Mouse (Mus musculus): ENCODE results near the gene Wdr46. TPM values are rescaled to one million over a fixed set of nuclear protein-coding genes. Genes with fewer than 3 reads are reported as not detected.

Gene Wdr46
- polyA plus RNA-seq, 1 experiment from 2014 or later: 18.9 TPM

- no peaks in the 10 kb centered on the region for H3K27me3 ChIP-seq (ENCODE audit: control insufficient read depth, insufficient read depth, low read length)
- peak overlapping the region; percentile 58 for H3K4me2 ChIP-seq (ENCODE audit: low read depth, low read length)
- peak overlapping the region; percentile 78 for H3K27ac ChIP-seq (ENCODE audit: low read depth, low read length)
- peak; percentile 1; the same call in 1 of the 2 replicates for ATAC-seq (ENCODE audit: low read depth)
- H3K4me1 ChIP-seq (ENCODE audit: control insufficient read depth, insufficient read depth, low read length): peaks cover 14% of the 10 kb centered on the region; the same call in 1 of the 2 replicates
- H3K9me3 ChIP-seq (ENCODE audit: control insufficient read depth, low read length): no peaks in the 10 kb centered on the region
- peaks cover 26% of the 10 kb centered on the region for H3K36me3 ChIP-seq (ENCODE audit: control insufficient read depth, insufficient read depth, low read length)
- H3K9ac ChIP-seq (replicated peaks; ENCODE audit: low read depth, low read length): peak overlapping the region; percentile 84
- peak overlapping the region; percentile 83 for H3K4me3 ChIP-seq (ENCODE audit: low read depth, low read length)
- 2% methylated on average over 14 of the region's 14 CpGs for WGBS
Measured at GRCm38 (mm10) chr17:33909869-33910250, 30.6 kb upstream of the Wdr46 start.

- Histone ChIP-seq H3K4me3 (ENCODE audit: low read depth, low read length) (peak overlapping the region; percentile 83; the same call in 1 of the 2 replicates), H3K4me1 (ENCODE audit: control insufficient read depth, insufficient read depth, low read length) (peaks cover 14% of the 10 kb centered on the region; the same call in 1 of the 2 replicates), H3K27me3 (ENCODE audit: control insufficient read depth, insufficient read depth, low read length) (no peaks in the 10 kb centered on the region), H3K27ac (ENCODE audit: low read depth, low read length) (no peak overlapping the region), H3K9ac (replicated peaks; ENCODE audit: low read depth, low read length) (peak overlapping the region; percentile 84; the same call in 1 of the 2 replicates), H3K4me2 (ENCODE audit: low read depth, low read length) (peak overlapping the region; percentile 58), H3K36me3 (ENCODE audit: control insufficient read depth, insufficient read depth, low read length) (peaks cover 26% of the 10 kb centered on the region), H3K9me3 (ENCODE audit: control insufficient read depth, low read length) (no peaks in the 10 kb centered on the region)
- 60% methylated on average over 11 of the region's 11 CpGs for WGBS
- no peak for ATAC-seq (ENCODE audit: low read depth)
Measured at GRCm38 (mm10) chr17:33910346-33911051, 30.0 kb upstream of the Wdr46 start.

- Histone ChIP-seq H3K27me3 (ENCODE audit: control insufficient read depth, insufficient read depth, low read length) (no peaks in the 10 kb centered on the region), H3K9ac (replicated peaks; ENCODE audit: low read depth, low read length) (no peak overlapping the region), H3K4me2 (ENCODE audit: low read depth, low read length) (no peak overlapping the region), H3K36me3 (ENCODE audit: control insufficient read depth, insufficient read depth, low read length) (peaks cover 26% of the 10 kb centered on the region), H3K9me3 (ENCODE audit: control insufficient read depth, low read length) (no peaks in the 10 kb centered on the region), H3K4me1 (ENCODE audit: control insufficient read depth, insufficient read depth, low read length) (peaks cover 14% of the 10 kb centered on the region; the same call in 1 of the 2 replicates), H3K4me3 (ENCODE audit: low read depth, low read length) (no peak overlapping the region), H3K27ac (ENCODE audit: low read depth, low read length) (no peak overlapping the region)
- no peak for ATAC-seq (ENCODE audit: low read depth)
- 95% methylated on average over 31 of the region's 31 CpGs for WGBS
Measured at GRCm38 (mm10) chr17:33911052-33911812, 29.2 kb upstream of the Wdr46 start.

- Histone ChIP-seq H3K9me3 (ENCODE audit: control insufficient read depth, low read length) (no peaks in the 10 kb centered on the region), H3K9ac (replicated peaks; ENCODE audit: low read depth, low read length) (no peak overlapping the region), H3K4me3 (ENCODE audit: low read depth, low read length) (no peak overlapping the region), H3K4me2 (ENCODE audit: low read depth, low read length) (no peak overlapping the region), H3K27ac (ENCODE audit: low read depth, low read length) (no peak overlapping the region), H3K4me1 (ENCODE audit: control insufficient read depth, insufficient read depth, low read length) (peaks cover 18% of the 10 kb centered on the region), H3K36me3 (ENCODE audit: control insufficient read depth, insufficient read depth, low read length) (peaks cover 26% of the 10 kb centered on the region), H3K27me3 (ENCODE audit: control insufficient read depth, insufficient read depth, low read length) (no peaks in the 10 kb centered on the region)
- ATAC-seq (ENCODE audit: low read depth): no peak
- WGBS: 95% methylated on average over 28 of the region's 28 CpGs
Measured at GRCm38 (mm10) chr17:33911813-33912414, 28.5 kb upstream of the Wdr46 start.

- no peak overlapping the region for H3K4me2 ChIP-seq (ENCODE audit: low read depth, low read length)
- no peaks in the 10 kb centered on the region for H3K27me3 ChIP-seq (ENCODE audit: control insufficient read depth, insufficient read depth, low read length)
- WGBS: 95% methylated on average over 10 of the region's 10 CpGs
- H3K27ac ChIP-seq (ENCODE audit: low read depth, low read length): no peak overlapping the region
- peaks cover 16% of the 10 kb centered on the region for H3K4me1 ChIP-seq (ENCODE audit: control insufficient read depth, insufficient read depth, low read length)
- no peak overlapping the region for H3K9ac ChIP-seq (replicated peaks; ENCODE audit: low read depth, low read length)
- ATAC-seq (ENCODE audit: low read depth): no peak
- H3K9me3 ChIP-seq (ENCODE audit: control insufficient read depth, low read length): no peaks in the 10 kb centered on the region
- no peak overlapping the region for H3K4me3 ChIP-seq (ENCODE audit: low read depth, low read length)
- peaks cover 26% of the 10 kb centered on the region for H3K36me3 ChIP-seq (ENCODE audit: control insufficient read depth, insufficient read depth, low read length)
Measured at GRCm38 (mm10) chr17:33913264-33913663, 27.2 kb upstream of the Wdr46 start.

GRCm38 (mm10) chr17:33913905-33914304, 26.6 kb upstream of the Wdr46 start:
- WGBS: 97% methylated on average over 8 of the region's 8 CpGs
- H3K9ac ChIP-seq (replicated peaks; ENCODE audit: low read depth, low read length): no peak overlapping the region
- H3K4me3 ChIP-seq (ENCODE audit: low read depth, low read length): no peak overlapping the region
- H3K4me1 ChIP-seq (ENCODE audit: control insufficient read depth, insufficient read depth, low read length): peaks cover 18% of the 10 kb centered on the region
- H3K9me3 ChIP-seq (ENCODE audit: control insufficient read depth, low read length): no peaks in the 10 kb centered on the region
- ATAC-seq (ENCODE audit: low read depth): no peak
- H3K4me2 ChIP-seq (ENCODE audit: low read depth, low read length): no peak overlapping the region
- H3K27me3 ChIP-seq (ENCODE audit: control insufficient read depth, insufficient read depth, low read length): no peaks in the 10 kb centered on the region
- H3K27ac ChIP-seq (ENCODE audit: low read depth, low read length): no peak overlapping the region
- H3K36me3 ChIP-seq (ENCODE audit: control insufficient read depth, insufficient read depth, low read length): peaks cover 26% of the 10 kb centered on the region

GRCm38 (mm10) chr17:33914969-33915391, 25.5 kb upstream of the Wdr46 start:
- Histone ChIP-seq H3K27ac (ENCODE audit: low read depth, low read length) (no peak overlapping the region), H3K4me1 (ENCODE audit: control insufficient read depth, insufficient read depth, low read length) (peaks cover 24% of the 10 kb centered on the region), H3K4me2 (ENCODE audit: low read depth, low read length) (peak overlapping the region; percentile 26; the same call in 1 of the 2 replicates), H3K9me3 (ENCODE audit: control insufficient read depth, low read length) (no peaks in the 10 kb centered on the region), H3K9ac (replicated peaks; ENCODE audit: low read depth, low read length) (no peak overlapping the region), H3K36me3 (ENCODE audit: control insufficient read depth, insufficient read depth, low read length) (peaks cover 26% of the 10 kb centered on the region), H3K4me3 (ENCODE audit: low read depth, low read length) (no peak overlapping the region), H3K27me3 (ENCODE audit: control insufficient read depth, insufficient read depth, low read length) (no peaks in the 10 kb centered on the region)
- WGBS: 76% methylated on average over 13 of the region's 13 CpGs
- ATAC-seq (ENCODE audit: low read depth): no peak

- Histone ChIP-seq H3K4me3 (ENCODE audit: low read depth, low read length) (peak within 1 kb of the TSS; percentile 45), H3K36me3 (ENCODE audit: control insufficient read depth, insufficient read depth, low read length) (peaks cover 26% of the 10 kb centered on the region), H3K9ac (replicated peaks; ENCODE audit: low read depth, low read length) (peak within 1 kb of the TSS; percentile 57), H3K27me3 (ENCODE audit: control insufficient read depth, insufficient read depth, low read length) (no peaks in the 10 kb centered on the region), H3K4me1 (ENCODE audit: control insufficient read depth, insufficient read depth, low read length) (peaks cover 22% of the 10 kb centered on the region), H3K4me2 (ENCODE audit: low read depth, low read length) (peak within 1 kb of the TSS; percentile 41), H3K27ac (ENCODE audit: low read depth, low read length) (peak within 1 kb of the TSS; percentile 77), H3K9me3 (ENCODE audit: control insufficient read depth, low read length) (no peaks in the 10 kb centered on the region)
- under 1% methylated on average over 28 of the region's 34 CpGs for WGBS
- ATAC-seq (ENCODE audit: low read depth): peak; percentile 93
Measured at GRCm38 (mm10) chr17:33915671-33916250, 24.7 kb upstream of the Wdr46 start, which contains the start of the genes Tapbp and Zbtb22. Gene Tapbp, plus strand, starts transcription at chr17:33915899. Gene Zbtb22, plus strand, starts transcription at chr17:33915904.

Data from neural tube, embryonic 14.5 days (tissue).